Mouse (Mus musculus): ENCODE data around the gene Dpt.
"Not testable (repeated sequence)": the region's sequence is repeated elsewhere in the genome, so short reads cannot be mapped to it uniquely, and the experiment has no call there.

Dpt gene

GRCm38 (mm10) chr1:164796471-164796870, at the start of gene Dpt:
Gene Dpt (plus strand): TSS chr1:164796644.
- DNase-seq = no peak

GRCm38 (mm10) chr1:164753736-164754135, 42.7 kb upstream of the Dpt start:
- no peak for DNase-seq

DNA sequence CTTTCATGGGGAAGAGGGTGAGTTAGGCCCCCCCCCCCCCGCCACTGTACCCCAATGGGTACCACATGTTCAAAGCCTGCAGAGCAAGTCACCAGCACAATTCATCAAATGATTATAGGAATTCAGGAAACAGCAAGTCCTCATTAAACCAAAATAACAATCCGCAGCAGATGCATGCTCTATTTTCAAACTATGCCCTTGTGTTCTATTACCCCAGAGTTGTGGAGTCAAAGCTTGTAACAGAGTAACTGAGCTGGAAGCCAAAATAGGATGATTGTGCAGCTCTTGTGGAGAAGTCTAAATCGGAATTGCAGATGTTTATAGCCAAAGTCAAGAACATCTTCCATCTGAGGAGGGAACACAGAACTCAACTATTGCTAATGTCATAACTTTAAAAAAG, 40.8 kb upstream of the Dpt start:
- no peak for DNase-seq

- DNase-seq = no peak
These were observed 39.5 kb upstream of the Dpt start for GRCm38 (mm10) chr1:164756951-164757350.

- no peak for DNase-seq
These were observed 38.0 kb upstream of the Dpt start for GRCm38 (mm10) chr1:164758401-164758800.

- peak; percentile 34 to 49 for DNase-seq
These were observed 34.2 kb upstream of the Dpt start for GRCm38 (mm10) chr1:164762276-164762675.

DNA sequence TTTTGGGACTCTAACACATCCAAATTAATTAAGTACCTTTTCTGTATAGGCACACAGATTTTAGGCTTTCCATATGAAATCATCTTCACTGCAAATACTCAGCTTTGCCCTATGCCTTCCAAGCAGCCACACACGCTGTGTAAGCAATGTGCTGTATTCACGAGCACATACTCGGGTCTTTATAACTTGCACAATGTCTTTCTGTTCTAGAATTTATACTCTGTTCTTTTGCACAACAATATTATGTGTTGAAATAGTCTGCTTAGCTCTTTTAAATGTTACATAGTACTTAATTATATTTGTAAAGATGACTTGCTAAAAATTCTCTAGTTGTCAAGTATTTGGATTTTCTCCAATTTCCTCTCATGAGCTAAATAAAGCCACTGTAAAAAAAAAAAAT, 29.8 kb upstream of the Dpt start:
- no peak for DNase-seq

DNA sequence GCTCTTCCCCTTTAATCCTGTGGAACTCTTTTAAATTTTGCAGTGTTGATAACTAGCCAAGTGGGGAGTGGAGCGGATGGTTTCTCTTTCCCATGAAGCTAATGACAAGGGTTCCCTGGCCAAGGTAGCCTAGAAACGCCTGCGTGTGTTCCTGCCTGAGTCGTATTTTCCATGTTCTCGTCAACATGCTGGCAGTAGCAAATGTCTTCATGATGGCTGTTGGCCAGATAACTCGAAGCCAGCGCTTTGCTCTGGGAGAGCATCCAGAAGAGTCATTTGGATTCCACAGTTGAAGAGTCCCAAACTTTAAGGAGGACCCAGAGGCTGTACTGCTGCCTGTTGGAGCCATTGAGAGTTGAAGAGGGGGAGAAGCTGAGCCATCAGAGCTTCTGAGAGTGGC, 25.8 kb upstream of the Dpt start:
- no peak for DNase-seq

DNA sequence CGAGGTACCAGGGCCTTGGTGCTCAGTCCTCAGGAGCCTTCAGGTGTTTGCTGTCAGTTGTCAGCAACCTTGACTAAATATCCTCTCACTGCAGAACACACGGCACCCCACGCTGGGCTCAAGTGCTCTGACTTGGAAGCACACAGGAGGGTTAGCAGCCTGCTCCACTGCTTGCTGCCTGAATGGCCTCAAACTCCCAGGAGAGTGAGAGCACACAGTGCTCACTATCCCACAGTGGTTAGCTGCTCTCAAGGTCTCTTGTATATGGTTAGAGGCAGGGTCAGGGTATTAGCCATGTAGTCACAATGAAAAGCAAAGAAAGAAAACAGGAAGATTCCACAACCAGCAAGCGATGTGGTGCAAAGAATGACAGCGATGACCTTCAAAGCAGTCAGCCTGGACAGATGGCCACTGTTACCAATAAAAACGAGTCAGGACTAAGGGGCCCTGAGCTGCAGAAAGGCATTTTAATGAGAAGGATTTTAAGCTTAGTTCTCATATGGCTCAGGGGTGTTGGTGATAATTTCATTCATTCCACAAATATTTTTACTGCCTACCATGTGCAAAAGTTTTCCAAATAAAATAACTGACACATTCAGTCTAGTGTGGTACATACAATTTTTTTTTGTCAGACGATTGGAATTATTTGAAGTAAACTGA, 15.5 kb upstream of the Dpt start:
- no peak for DNase-seq

- no peak for DNase-seq
These were observed 10.3 kb upstream of the Dpt start for GRCm38 (mm10) chr1:164786165-164786564.

DNA sequence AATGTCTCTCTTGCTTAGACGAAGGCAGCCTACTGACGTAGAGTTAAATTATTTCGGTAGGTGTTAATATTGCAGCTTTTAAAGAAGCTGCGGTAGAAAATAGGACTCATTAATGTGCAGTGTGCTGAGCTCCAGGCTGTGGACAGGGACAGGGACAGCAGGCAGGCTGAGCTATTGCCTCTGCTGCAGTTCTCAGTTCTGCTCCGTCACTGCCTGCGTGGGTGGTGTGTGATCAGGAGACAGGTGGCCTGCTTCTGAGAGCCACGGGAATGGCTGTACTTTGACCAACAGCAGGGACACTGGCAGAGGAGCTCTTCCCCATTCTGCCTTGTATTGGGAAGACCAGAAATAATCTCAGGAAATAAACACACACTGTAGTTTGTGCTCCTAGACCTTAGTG, 8.7 kb upstream of the Dpt start:
- no peak for DNase-seq

- no peak for DNase-seq
These were observed 8.2 kb upstream of the Dpt start for GRCm38 (mm10) chr1:164788292-164788691.

- DNase-seq = not testable (repeated sequence)
These were observed 6.1 kb upstream of the Dpt start for GRCm38 (mm10) chr1:164790296-164790695.

GRCm38 (mm10) chr1:164793049-164793448, 3.4 kb upstream of the Dpt start:
- DNase-seq = no peak

DNA sequence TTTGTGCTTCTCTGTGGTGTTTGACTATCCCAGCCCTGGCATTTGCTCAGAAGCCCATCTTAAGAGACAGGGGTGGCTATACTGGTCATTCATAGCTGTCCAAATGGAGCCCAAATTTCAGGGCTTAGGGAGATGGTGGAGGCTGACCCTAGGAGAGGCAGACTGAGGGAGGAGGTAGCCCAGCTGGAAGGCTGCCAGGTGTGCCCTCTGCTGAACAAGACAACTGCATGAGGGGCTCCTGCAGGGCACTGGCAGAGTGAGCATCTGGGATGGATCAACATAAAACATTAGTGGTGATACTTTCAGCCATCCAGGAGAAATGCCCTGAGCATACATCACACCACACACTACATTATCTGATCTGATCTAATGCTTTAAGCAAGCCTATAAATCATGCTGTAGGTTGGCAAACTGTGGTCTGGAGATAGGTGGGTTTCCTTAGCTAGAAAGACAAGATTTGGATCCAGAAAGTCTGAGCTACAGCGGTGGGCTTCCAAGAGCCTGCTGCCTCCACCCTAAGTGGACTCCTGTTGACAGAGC, 1.4 kb downstream of the Dpt start:
- no peak for DNase-seq

GRCm38 (mm10) chr1:164798471-164798922, 2.1 kb downstream of the Dpt start:
- no peak for DNase-seq

DNA sequence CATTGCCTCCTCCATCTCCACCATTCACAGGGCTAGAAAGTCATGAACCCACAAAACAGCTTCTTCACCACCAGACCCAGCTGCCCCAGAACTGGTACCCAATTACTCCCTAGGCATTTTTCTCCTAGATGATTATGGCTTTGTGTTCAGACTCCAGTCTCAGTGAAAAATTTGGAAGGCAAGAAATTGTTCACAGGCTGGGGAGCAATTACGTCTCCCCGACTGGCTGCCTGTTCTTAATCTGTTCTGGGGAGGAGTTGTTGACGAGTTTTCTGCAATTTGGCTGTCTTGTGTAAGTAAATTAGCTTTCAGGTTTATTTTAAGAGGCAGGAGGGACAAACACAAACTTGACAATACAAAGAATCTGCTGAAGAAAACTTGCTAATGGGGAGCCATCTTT, 2.7 kb downstream of the Dpt start:
- DNase-seq = no peak

GRCm38 (mm10) chr1:164804277-164804676, 7.8 kb downstream of the Dpt start:
- DNase-seq = no peak

GRCm38 (mm10) chr1:164804751-164805435, 8.4 kb downstream of the Dpt start:
- no peak for DNase-seq

- no peak for DNase-seq
These were observed 12.9 kb downstream of the Dpt start for GRCm38 (mm10) chr1:164809371-164809770.

GRCm38 (mm10) chr1:164811296-164811695, 14.9 kb downstream of the Dpt start:
- DNase-seq = no peak

GRCm38 (mm10) chr1:164814243-164814642, 17.8 kb downstream of the Dpt start:
- peak; percentile 14 to 19 for DNase-seq

DNA sequence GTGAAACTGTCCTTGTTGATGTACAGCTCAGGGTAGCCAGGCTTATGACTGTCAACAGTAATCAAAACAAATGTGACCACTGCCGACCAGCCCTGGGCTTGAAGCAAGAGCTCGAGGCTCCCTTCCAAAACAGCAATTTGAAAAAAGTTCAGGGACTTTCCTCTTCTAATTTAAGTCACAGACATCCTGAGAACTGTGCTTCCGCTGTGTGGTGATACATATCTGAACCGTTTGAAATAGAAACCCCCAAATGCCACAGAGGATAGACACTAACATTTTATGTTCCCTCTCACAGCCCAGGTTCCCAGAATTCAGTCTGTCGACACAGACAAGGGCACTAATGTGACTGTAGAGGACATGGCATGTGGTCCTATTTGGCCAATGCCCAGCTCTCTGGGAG, 18.9 kb downstream of the Dpt start:
- DNase-seq = peak; percentile 9 to 26

- no peak for DNase-seq
These were observed 20.9 kb downstream of the Dpt start for GRCm38 (mm10) chr1:164817331-164817730.
